Mouse (Mus musculus): ENCODE data around the gene Magi2. TPM values are rescaled to one million over a fixed set of nuclear protein-coding genes. Genes with fewer than 3 reads are reported as not detected.

Magi2 gene
- polyA plus RNA-seq, 1 experiment = 0.79 TPM

GRCm38 (mm10) chr5:19982031-19982430 is 755.2 kb downstream of the Magi2 start:
- no peak for DNase-seq (ENCODE audit: low read depth in 1 of 2, low spot score in 2 of 2)
- WGBS = 75% methylated on average over 3 of the region's 3 CpGs

GRCm38 (mm10) chr5:19999486-19999885 is 772.6 kb downstream of the Magi2 start:
- no peak for TF ChIP-seq POLR2A (IDR thresholded peaks at IDR 0.05; ENCODE audit: low read depth, low read length)
- no peak for TF ChIP-seq CTCF (IDR thresholded peaks at IDR 0.05; ENCODE audit: extremely low read depth, insufficient read depth, insufficient read length, insufficient replicate concordance)
- no peak overlapping the region for H3K4me3 ChIP-seq (ENCODE audit: extremely low read depth, insufficient read depth, insufficient read length)
- H3K4me1 ChIP-seq (ENCODE audit: control insufficient read depth, insufficient read depth, insufficient read length) = no peaks in the 10 kb centered on the region
- WGBS = 81% methylated on average over 6 of the region's 6 CpGs
- H3K36me3 ChIP-seq (ENCODE audit: control insufficient read depth, insufficient read depth, low read length) = no peaks in the 10 kb centered on the region
- no peak overlapping the region for H3K27ac ChIP-seq (ENCODE audit: insufficient read depth, low read length)
- no peaks in the 10 kb centered on the region for H3K27me3 ChIP-seq (ENCODE audit: control insufficient read depth, insufficient read depth, low read length)
- no peak for DNase-seq (ENCODE audit: low read depth in 1 of 2, low spot score in 2 of 2)

More at GRCm38 (mm10) chr5:19982031-19982430, 755.2 kb downstream of the Magi2 start:
- H3K36me3 ChIP-seq (ENCODE audit: control insufficient read depth, insufficient read depth, low read length) = no peaks in the 10 kb centered on the region
- no peaks in the 10 kb centered on the region for H3K4me1 ChIP-seq (ENCODE audit: control insufficient read depth, insufficient read depth, insufficient read length)
- no peak overlapping the region for H3K4me3 ChIP-seq (ENCODE audit: extremely low read depth, insufficient read depth, insufficient read length)
- no peak for TF ChIP-seq CTCF (IDR thresholded peaks at IDR 0.05; ENCODE audit: extremely low read depth, insufficient read depth, insufficient read length, insufficient replicate concordance)
- TF ChIP-seq POLR2A (IDR thresholded peaks at IDR 0.05; ENCODE audit: low read depth, low read length) = no peak
- no peak overlapping the region for H3K27ac ChIP-seq (ENCODE audit: insufficient read depth, low read length)
- no peaks in the 10 kb centered on the region for H3K27me3 ChIP-seq (ENCODE audit: control insufficient read depth, insufficient read depth, low read length)

- 82% methylated on average over 1 of the region's 1 CpGs for WGBS
These were observed 773.1 kb downstream of the Magi2 start for GRCm38 (mm10) chr5:19999912-20000311.

GRCm38 (mm10) chr5:20006616-20007015 is 779.8 kb downstream of the Magi2 start:
- no peak overlapping the region for H3K27ac ChIP-seq (ENCODE audit: insufficient read depth, low read length)
- WGBS = 78% methylated on average over 2 of the region's 2 CpGs
- H3K27me3 ChIP-seq (ENCODE audit: control insufficient read depth, insufficient read depth, low read length) = no peaks in the 10 kb centered on the region
- no peak overlapping the region for H3K4me3 ChIP-seq (ENCODE audit: extremely low read depth, insufficient read depth, insufficient read length)
- H3K4me1 ChIP-seq (ENCODE audit: control insufficient read depth, insufficient read depth, insufficient read length) = no peaks in the 10 kb centered on the region
- no peak for TF ChIP-seq CTCF (IDR thresholded peaks at IDR 0.05; ENCODE audit: extremely low read depth, insufficient read depth, insufficient read length, insufficient replicate concordance)
- TF ChIP-seq POLR2A (IDR thresholded peaks at IDR 0.05; ENCODE audit: low read depth, low read length) = no peak
- H3K36me3 ChIP-seq (ENCODE audit: control insufficient read depth, insufficient read depth, low read length) = no peaks in the 10 kb centered on the region
- no peak for DNase-seq (ENCODE audit: low read depth in 1 of 2, low spot score in 2 of 2)

More at GRCm38 (mm10) chr5:19999912-20000311, 773.1 kb downstream of the Magi2 start:
- H3K27ac ChIP-seq (ENCODE audit: insufficient read depth, low read length) = no peak overlapping the region
- no peak for DNase-seq (ENCODE audit: low read depth in 1 of 2, low spot score in 2 of 2)
- no peak for TF ChIP-seq POLR2A (IDR thresholded peaks at IDR 0.05; ENCODE audit: low read depth, low read length)
- no peak for TF ChIP-seq CTCF (IDR thresholded peaks at IDR 0.05; ENCODE audit: extremely low read depth, insufficient read depth, insufficient read length, insufficient replicate concordance)
- no peak overlapping the region for H3K4me3 ChIP-seq (ENCODE audit: extremely low read depth, insufficient read depth, insufficient read length)
- H3K4me1 ChIP-seq (ENCODE audit: control insufficient read depth, insufficient read depth, insufficient read length) = no peaks in the 10 kb centered on the region
- no peaks in the 10 kb centered on the region for H3K27me3 ChIP-seq (ENCODE audit: control insufficient read depth, insufficient read depth, low read length)
- H3K36me3 ChIP-seq (ENCODE audit: control insufficient read depth, insufficient read depth, low read length) = no peaks in the 10 kb centered on the region

GRCm38 (mm10) chr5:20007246-20007645 is 780.4 kb downstream of the Magi2 start:
- no peaks in the 10 kb centered on the region for H3K27me3 ChIP-seq (ENCODE audit: control insufficient read depth, insufficient read depth, low read length)
- TF ChIP-seq POLR2A (IDR thresholded peaks at IDR 0.05; ENCODE audit: low read depth, low read length) (no peak), CTCF (IDR thresholded peaks at IDR 0.05; ENCODE audit: extremely low read depth, insufficient read depth, insufficient read length, insufficient replicate concordance) (no peak)
- no peaks in the 10 kb centered on the region for H3K4me1 ChIP-seq (ENCODE audit: control insufficient read depth, insufficient read depth, insufficient read length)
- whole genome bisulfite sequencing = 92% methylated on average over 8 of the region's 8 CpGs
- no peak overlapping the region for H3K4me3 ChIP-seq (ENCODE audit: extremely low read depth, insufficient read depth, insufficient read length)
- no peak for DNase-seq (ENCODE audit: low read depth in 1 of 2, low spot score in 2 of 2)
- no peaks in the 10 kb centered on the region for H3K36me3 ChIP-seq (ENCODE audit: control insufficient read depth, insufficient read depth, low read length)
- no peak overlapping the region for H3K27ac ChIP-seq (ENCODE audit: insufficient read depth, low read length)

DNA sequence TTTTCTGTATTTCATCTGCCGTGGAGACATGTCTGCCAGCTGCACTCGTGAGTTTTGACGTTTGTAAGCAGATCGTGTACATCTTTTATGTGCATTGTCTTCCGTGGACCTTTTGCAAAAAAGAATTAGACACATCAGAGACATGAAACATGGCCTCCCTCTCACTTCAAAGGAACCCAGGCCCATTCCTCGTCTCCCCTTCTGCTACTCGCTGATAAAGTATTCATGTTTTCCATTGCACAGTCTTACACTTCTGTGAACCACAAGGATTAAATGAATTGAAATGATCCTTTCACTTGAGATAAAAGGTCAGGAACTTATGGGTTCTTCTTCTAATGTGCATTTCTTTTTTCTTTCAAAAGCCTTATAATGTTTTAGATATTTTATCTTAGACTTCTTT is 783.4 kb downstream of the Magi2 start:
- H3K4me1 ChIP-seq (ENCODE audit: control insufficient read depth, insufficient read depth, insufficient read length) = no peaks in the 10 kb centered on the region
- H3K36me3 ChIP-seq (ENCODE audit: control insufficient read depth, insufficient read depth, low read length) = no peaks in the 10 kb centered on the region
- DNase-seq (ENCODE audit: low read depth in 1 of 2, low spot score in 2 of 2) = no peak
- no peak overlapping the region for H3K4me3 ChIP-seq (ENCODE audit: extremely low read depth, insufficient read depth, insufficient read length)
- TF ChIP-seq CTCF (IDR thresholded peaks at IDR 0.05; ENCODE audit: extremely low read depth, insufficient read depth, insufficient read length, insufficient replicate concordance) (no peak), POLR2A (IDR thresholded peaks at IDR 0.05; ENCODE audit: low read depth, low read length) (no peak)
- H3K27ac ChIP-seq (ENCODE audit: insufficient read depth, low read length) = no peak overlapping the region
- WGBS = 83% methylated on average over 7 of the region's 7 CpGs
- H3K27me3 ChIP-seq (ENCODE audit: control insufficient read depth, insufficient read depth, low read length) = no peaks in the 10 kb centered on the region

DNA sequence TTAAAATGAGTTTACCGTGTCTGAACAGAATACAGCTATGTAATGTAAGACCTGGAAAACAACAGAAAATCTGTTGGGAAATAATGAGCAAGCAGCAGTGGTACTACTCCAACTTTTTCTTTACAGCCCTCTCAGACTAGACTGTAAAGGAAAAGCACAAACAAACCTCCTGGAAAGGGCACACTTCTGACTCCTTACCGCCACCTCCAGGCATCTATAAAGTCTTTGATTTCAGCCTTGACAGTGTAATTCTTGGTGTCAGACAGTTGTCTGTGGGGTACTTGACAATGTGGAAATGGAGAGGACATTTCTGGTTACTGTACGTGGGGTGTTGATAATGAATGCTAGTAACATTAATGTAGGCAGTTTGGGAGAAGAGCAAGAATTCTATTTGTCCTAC is 791.2 kb downstream of the Magi2 start:
- Histone ChIP-seq H3K27me3 (ENCODE audit: control insufficient read depth, insufficient read depth, low read length) (no peaks in the 10 kb centered on the region), H3K4me3 (ENCODE audit: extremely low read depth, insufficient read depth, insufficient read length) (no peak overlapping the region), H3K27ac (ENCODE audit: insufficient read depth, low read length) (no peak overlapping the region), H3K36me3 (ENCODE audit: control insufficient read depth, insufficient read depth, low read length) (no peaks in the 10 kb centered on the region), H3K4me1 (ENCODE audit: control insufficient read depth, insufficient read depth, insufficient read length) (no peaks in the 10 kb centered on the region)
- TF ChIP-seq POLR2A (IDR thresholded peaks at IDR 0.05; ENCODE audit: low read depth, low read length) (no peak), CTCF (IDR thresholded peaks at IDR 0.05; ENCODE audit: extremely low read depth, insufficient read depth, insufficient read length, insufficient replicate concordance) (no peak)
- no peak for DNase-seq (ENCODE audit: low read depth in 1 of 2, low spot score in 2 of 2)
- WGBS = 85% methylated on average over 3 of the region's 3 CpGs
